Mouse (Mus musculus) heart, adult 2 months (tissue): ENCODE measurements at regions not wholly inside any gene's neighbourhood (a gene's known extent, or its start where the extent isn't known, plus 50 kb on each side); places are given as distances from the start of the nearest gene placed in this dataset.

Source experiments
- CTCF ChIP-seq: fragments of 200-600 bp; IDR thresholded peaks from 2 replicates; pipeline ENCODE4 v1.8.1; 2022; ENCODE audit warnings: antibody characterized with exemption, mild to moderate bottlenecking, moderate library complexity
- EP300 ChIP-seq: fragments of 200-500 bp; IDR thresholded peaks from 2 replicates; pipeline ENCODE4 v1.6.1; 2011; ENCODE audit warnings: low read depth, low read length, control low read depth; ENCODE audit not compliant: insufficient read depth
- POLR2A ChIP-seq: fragments of 200-500 bp; IDR thresholded peaks from 2 replicates; pipeline ENCODE4 v1.6.1; 2011; ENCODE audit warnings: mild to moderate bottlenecking, low read depth, low read length, control low read depth; ENCODE audit not compliant: insufficient read depth

DNA sequence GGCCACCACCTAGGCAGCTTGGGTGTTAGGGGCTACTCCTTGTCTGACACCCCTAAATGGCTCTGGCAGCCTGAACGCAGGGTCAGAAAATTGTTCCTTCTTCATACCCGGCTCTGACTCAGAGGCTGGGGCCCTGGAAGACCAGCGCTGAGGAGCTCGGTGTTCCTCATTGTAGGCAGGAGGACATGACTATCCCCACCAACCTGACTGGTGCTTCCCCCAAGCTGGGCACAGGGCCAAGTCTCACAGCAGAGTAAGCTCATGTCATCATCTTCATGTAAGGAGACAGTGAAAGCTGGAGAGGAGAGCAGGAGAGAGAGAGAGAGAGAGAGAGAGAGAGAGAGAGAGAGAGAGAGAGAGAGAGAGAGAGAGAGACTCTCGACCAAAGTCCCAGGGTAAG, 201.4 kb downstream of the Cryba4 start:
- TF ChIP-seq CTCF: no peak
- no peak for TF ChIP-seq POLR2A
- TF ChIP-seq EP300: no peak
